Mouse (Mus musculus) left cerebral cortex, postnatal 36 days (tissue): ENCODE results near the gene B4gat1. TPM values are rescaled to one million over a fixed set of nuclear protein-coding genes. Genes with fewer than 3 reads are reported as not detected.
A peak's percentile ranks its signal among the peaks of the same experiment; 100 is the strongest.
"Not testable (repeated sequence)": the region's sequence is repeated elsewhere in the genome, so short reads cannot be mapped to it uniquely, and the experiment has no call there.

Experiments
- DNase-seq, 2 experiments: peaks; one replicate each; pipeline ENCODE4 v3.0.0; 2021 to 2022; ENCODE audit warnings: low spot score in 2 of 2, mixed read lengths in 1 of 2
- intact Hi-C: fragments of 180-260 bp; cut with DNase I; formaldehyde crosslinking; loops from one replicate; pipeline ENCODE4 v1.15.1; 2025
- total RNA-seq, 2 experiments: library from RNA; stranded (reverse); gene quantifications; 2 replicates each; pipeline ENCODE4 v1.2.3; 2021

B4gat1 gene
- total RNA-seq, 2 experiments from 2014 or later, result 118 to 135 TPM

- DNase-seq, result peak in 1 of 2 experiments; percentile 4
- intact Hi-C loops, result loop anchor here (2.0 to 5.0 kb wide), 2 partner anchors 16 to 55 kb away; no protein-coding TSS in a partner anchor
These were observed 33.9 kb downstream of the B4gat1 start for GRCm38 (mm10) chr19:5072389-5073019.

GRCm38 (mm10) chr19:5073028-5073427 is 34.4 kb downstream of the B4gat1 start:
- intact Hi-C loops, result loop anchor here (2.0 to 5.0 kb wide), 2 partner anchors 16 to 56 kb away; no protein-coding TSS in a partner anchor
- DNase-seq, result peak in 1 of 2 experiments; percentile 10

- peak in 1 of 2 experiments; percentile 25 for DNase-seq
- intact Hi-C loops, result loop anchor here (2.0 to 5.0 kb wide), 2 partner anchors 17 to 56 kb away; no protein-coding TSS in a partner anchor
These were observed 34.9 kb downstream of the B4gat1 start for GRCm38 (mm10) chr19:5073518-5073917.

GRCm38 (mm10) chr19:5079279-5079678 is 40.7 kb downstream of the B4gat1 start:
- intact Hi-C loops, result no loop called here

GRCm38 (mm10) chr19:5082005-5082404 is 43.4 kb downstream of the B4gat1 start:
- no peak for DNase-seq

More at GRCm38 (mm10) chr19:5079279-5079678, 40.7 kb downstream of the B4gat1 start:
- no peak for DNase-seq

GRCm38 (mm10) chr19:5082596-5082995 is 44.0 kb downstream of the B4gat1 start:
- intact Hi-C loops, result no loop called here
- DNase-seq, result no peak

More at GRCm38 (mm10) chr19:5082005-5082404, 43.4 kb downstream of the B4gat1 start:
- intact Hi-C loops, result no loop called here

GRCm38 (mm10) chr19:5083961-5084833 is 45.6 kb downstream of the B4gat1 start:
- intact Hi-C loops, result no loop called here
- no peak for DNase-seq

- no peak for DNase-seq
- intact Hi-C loops, result no loop called here
These were observed 46.2 kb downstream of the B4gat1 start for GRCm38 (mm10) chr19:5084834-5085144.

GRCm38 (mm10) chr19:5085145-5085863 is 46.7 kb downstream of the B4gat1 start, which contains the start of gene Tmem151a:
Gene Tmem151a (minus strand): TSS chr19:5085531.
- intact Hi-C loops, result no loop called here
- DNase-seq, result peak in 1 of 2 experiments; percentile 75

- intact Hi-C loops, DNase-seq: not testable (repeated sequence)
These were observed 47.9 kb downstream of the B4gat1 start for GRCm38 (mm10) chr19:5086533-5086932.

- intact Hi-C loops, result no loop called here
- DNase-seq, result peak; percentile 91 to 94
These were observed 49.5 kb downstream of the B4gat1 start, which contains the start of gene Yif1a for GRCm38 (mm10) chr19:5087884-5088728. Gene Yif1a (plus strand): TSS chr19:5088538.

GRCm38 (mm10) chr19:5089324-5089723 is 50.7 kb downstream of the B4gat1 start:
- intact Hi-C loops, result no loop called here
- DNase-seq, result no peak

Other genes starting within 250 kb of the B4gat1 start
- 10 to 100 TPM; 87.3 to 95.7 TPM for gene Rbm4, start 244.9 kb upstream of the B4gat1 start, total RNA-seq
- 10 to 100 TPM; 17.6 to 23.7 TPM for gene Gm21992, start 227.2 kb upstream of the B4gat1 start, total RNA-seq
- 10 to 100 TPM; 47.1 to 55.2 TPM for gene Rbm14, start 227.2 kb upstream of the B4gat1 start, total RNA-seq
- 10 to 100 TPM; 33.1 to 37.5 TPM for gene Ccs, start 199.5 kb upstream of the B4gat1 start, total RNA-seq
- gene Ccdc87, start 199.5 kb upstream of the B4gat1 start, total RNA-seq, result 1 to 10 TPM; 2.8 to 3.1 TPM
- gene Ctsf, start 183.7 kb upstream of the B4gat1 start, total RNA-seq, result 100 to 1,000 TPM; 103 to 112 TPM
- 1 to 10 TPM; 1.6 to 2.2 TPM for gene Actn3, start 160.9 kb upstream of the B4gat1 start, total RNA-seq
- gene Zdhhc24, start 160.2 kb upstream of the B4gat1 start, total RNA-seq, result 10 to 100 TPM; 24.6 to 26.3 TPM
- 10 to 100 TPM; 42.1 to 47.8 TPM for gene Bbs1, start 132.2 kb upstream of the B4gat1 start, total RNA-seq
- gene Dpp3, start 110.5 kb upstream of the B4gat1 start, total RNA-seq, result 10 to 100 TPM; 41.2 to 42.6 TPM
- 10 to 100 TPM; 25.4 to 32.9 TPM for gene Peli3, start 95.7 kb upstream of the B4gat1 start, total RNA-seq
- 10 to 100 TPM; 50.8 to 64.8 TPM for gene Mrpl11, start 76.7 kb upstream of the B4gat1 start, total RNA-seq
- 10 to 100 TPM; 13.7 to 30.9 TPM for gene Npas4, start 48.5 kb upstream of the B4gat1 start, total RNA-seq
- 10 to 100 TPM; 15.0 to 17.2 TPM for gene Slc29a2, start 15.0 kb upstream of the B4gat1 start, total RNA-seq
- gene AC124502.3, start 65 bp downstream of the B4gat1 start, total RNA-seq, result 1 to 10 TPM; 4.6 to 6.1 TPM
- 10 to 100 TPM; 22.7 to 25.6 TPM for gene Brms1, start 2.5 kb downstream of the B4gat1 start, total RNA-seq
- gene Rin1, start 11.7 kb downstream of the B4gat1 start, total RNA-seq, result 10 to 100 TPM; 70.3 to 88.1 TPM
- gene Cd248, start 29.3 kb downstream of the B4gat1 start, total RNA-seq, result 1 to 10 TPM; 4.6 to 5.1 TPM
- 100 to 1,000 TPM; 152 to 188 TPM for gene Tmem151a, start 46.7 kb downstream of the B4gat1 start, total RNA-seq
- gene Yif1a, start 49.7 kb downstream of the B4gat1 start, total RNA-seq, result 10 to 100 TPM; 24.8 to 26.1 TPM
- 100 to 1,000 TPM; 260 to 267 TPM for gene Cnih2, start 59.7 kb downstream of the B4gat1 start, total RNA-seq
- 100 to 1,000 TPM; 141 to 170 TPM for gene Rab1b, start 68.2 kb downstream of the B4gat1 start, total RNA-seq
- gene Klc2, start 79.7 kb downstream of the B4gat1 start, total RNA-seq, result 100 to 1,000 TPM; 255 to 284 TPM
- gene Pacs1, start 234.3 kb downstream of the B4gat1 start, total RNA-seq, result 10 to 100 TPM; 62.0 to 63.1 TPM